Mouse (Mus musculus): ENCODE data around the gene Tmem181a. TPM values are rescaled to one million over a fixed set of nuclear protein-coding genes. Genes with fewer than 3 reads are reported as not detected.
"Not testable (repeated sequence)": the region's sequence is repeated elsewhere in the genome, so short reads cannot be mapped to it uniquely, and the experiment has no call there.

The Tmem181a gene
- polyA plus RNA-seq, 1 experiment from 2014 or later: 2.9 TPM

GRCm38 (mm10) chr17:6317339-6317985 lies 60.8 kb downstream of the Tmem181a start, which contains the start of gene Dynlt1a:
Gene Dynlt1a, minus strand, starts transcription at chr17:6317500.
- 7% methylated on average over 21 of the region's 23 CpGs for WGBS (ENCODE audit: insufficient replicate concordance)

GRCm38 (mm10) chr17:6321081-6321777 lies 64.6 kb downstream of the Tmem181a start:
- not testable (repeated sequence) for H3K4me3 ChIP-seq (ENCODE audit: low read depth, low read length); H3K9ac ChIP-seq (replicated peaks); ATAC-seq; H3K4me1 ChIP-seq (ENCODE audit: insufficient read depth); H3K9me3 ChIP-seq (ENCODE audit: low read length); H3K27me3 ChIP-seq (ENCODE audit: insufficient read depth, low read length); H3K4me2 ChIP-seq (ENCODE audit: low read depth, low read length); DNase-seq; H3K27ac ChIP-seq (ENCODE audit: low read depth); H3K36me3 ChIP-seq (replicated peaks; ENCODE audit: insufficient read depth, low read length)
- 4% methylated on average over 5 of the region's 60 CpGs for WGBS (ENCODE audit: insufficient replicate concordance)

More at GRCm38 (mm10) chr17:6317339-6317985, 60.8 kb downstream of the Tmem181a start, which contains the start of gene Dynlt1a:
- ATAC-seq (peak; percentile 94), DNase-seq (peak; percentile 97)
- not testable (repeated sequence) for H3K36me3 ChIP-seq (replicated peaks; ENCODE audit: insufficient read depth, low read length); H3K27ac ChIP-seq (ENCODE audit: low read depth); H3K27me3 ChIP-seq (ENCODE audit: insufficient read depth, low read length); H3K4me1 ChIP-seq (ENCODE audit: insufficient read depth); H3K9me3 ChIP-seq (ENCODE audit: low read length)
- Histone ChIP-seq H3K9ac (replicated peaks) (peak within 1 kb of the TSS; percentile 59), H3K4me2 (ENCODE audit: low read depth, low read length) (peak within 1 kb of the TSS; percentile 66), H3K4me3 (ENCODE audit: low read depth, low read length) (peak within 1 kb of the TSS; percentile 47)

- H3K9ac ChIP-seq (replicated peaks); H3K27ac ChIP-seq (ENCODE audit: low read depth); ATAC-seq; H3K27me3 ChIP-seq (ENCODE audit: insufficient read depth, low read length); H3K4me3 ChIP-seq (ENCODE audit: low read depth, low read length); DNase-seq; H3K4me1 ChIP-seq (ENCODE audit: insufficient read depth); H3K9me3 ChIP-seq (ENCODE audit: low read length); H3K4me2 ChIP-seq (ENCODE audit: low read depth, low read length); H3K36me3 ChIP-seq (replicated peaks; ENCODE audit: insufficient read depth, low read length): not testable (repeated sequence)
- WGBS (ENCODE audit: insufficient replicate concordance): no CpG with 5 or more reads among the region's 10 CpGs
Observed at GRCm38 (mm10) chr17:6321778-6322101, 65.1 kb downstream of the Tmem181a start.

GRCm38 (mm10) chr17:6325021-6325420 lies 68.4 kb downstream of the Tmem181a start:
- H3K9ac ChIP-seq (replicated peaks); H3K27me3 ChIP-seq (ENCODE audit: insufficient read depth, low read length); H3K36me3 ChIP-seq (replicated peaks; ENCODE audit: insufficient read depth, low read length); ATAC-seq; H3K4me1 ChIP-seq (ENCODE audit: insufficient read depth); H3K27ac ChIP-seq (ENCODE audit: low read depth); H3K4me3 ChIP-seq (ENCODE audit: low read depth, low read length); DNase-seq; H3K4me2 ChIP-seq (ENCODE audit: low read depth, low read length); H3K9me3 ChIP-seq (ENCODE audit: low read length): not testable (repeated sequence)
- 70% methylated on average over 10 of the region's 10 CpGs for WGBS (ENCODE audit: insufficient replicate concordance)

- H3K36me3 ChIP-seq (replicated peaks; ENCODE audit: insufficient read depth, low read length); H3K4me3 ChIP-seq (ENCODE audit: low read depth, low read length); H3K27me3 ChIP-seq (ENCODE audit: insufficient read depth, low read length); DNase-seq; H3K4me1 ChIP-seq (ENCODE audit: insufficient read depth); H3K27ac ChIP-seq (ENCODE audit: low read depth); H3K9ac ChIP-seq (replicated peaks); ATAC-seq; H3K9me3 ChIP-seq (ENCODE audit: low read length); H3K4me2 ChIP-seq (ENCODE audit: low read depth, low read length): not testable (repeated sequence)
- 66% methylated on average over 6 of the region's 6 CpGs for WGBS (ENCODE audit: insufficient replicate concordance)
Observed at GRCm38 (mm10) chr17:6325543-6325942, 68.9 kb downstream of the Tmem181a start.

- H3K9ac ChIP-seq (replicated peaks); H3K27me3 ChIP-seq (ENCODE audit: insufficient read depth, low read length); H3K36me3 ChIP-seq (replicated peaks; ENCODE audit: insufficient read depth, low read length); H3K4me1 ChIP-seq (ENCODE audit: insufficient read depth); H3K9me3 ChIP-seq (ENCODE audit: low read length); DNase-seq; ATAC-seq; H3K4me3 ChIP-seq (ENCODE audit: low read depth, low read length); H3K4me2 ChIP-seq (ENCODE audit: low read depth, low read length); H3K27ac ChIP-seq (ENCODE audit: low read depth): not testable (repeated sequence)
- WGBS (ENCODE audit: insufficient replicate concordance): 82% methylated on average over 7 of the region's 7 CpGs
Observed at GRCm38 (mm10) chr17:6327554-6327953, 70.9 kb downstream of the Tmem181a start.

- not testable (repeated sequence) for H3K9me3 ChIP-seq (ENCODE audit: low read length); H3K27ac ChIP-seq (ENCODE audit: low read depth); H3K4me1 ChIP-seq (ENCODE audit: insufficient read depth); H3K4me2 ChIP-seq (ENCODE audit: low read depth, low read length); H3K4me3 ChIP-seq (ENCODE audit: low read depth, low read length); H3K9ac ChIP-seq (replicated peaks); H3K27me3 ChIP-seq (ENCODE audit: insufficient read depth, low read length); DNase-seq; ATAC-seq; H3K36me3 ChIP-seq (replicated peaks; ENCODE audit: insufficient read depth, low read length)
- WGBS (ENCODE audit: insufficient replicate concordance): 78% methylated on average over 3 of the region's 4 CpGs
Observed at GRCm38 (mm10) chr17:6328997-6329396, 72.3 kb downstream of the Tmem181a start.

- not testable (repeated sequence) for DNase-seq; H3K27me3 ChIP-seq (ENCODE audit: insufficient read depth, low read length); H3K4me1 ChIP-seq (ENCODE audit: insufficient read depth); H3K4me3 ChIP-seq (ENCODE audit: low read depth, low read length); H3K27ac ChIP-seq (ENCODE audit: low read depth); H3K4me2 ChIP-seq (ENCODE audit: low read depth, low read length); ATAC-seq; H3K9ac ChIP-seq (replicated peaks); H3K9me3 ChIP-seq (ENCODE audit: low read length); H3K36me3 ChIP-seq (replicated peaks; ENCODE audit: insufficient read depth, low read length)
- no CpG with 5 or more reads among the region's 12 CpGs for WGBS (ENCODE audit: insufficient replicate concordance)
Observed at GRCm38 (mm10) chr17:6342606-6343294, 86.1 kb downstream of the Tmem181a start.

- DNase-seq: peak; percentile 5
- not testable (repeated sequence) for H3K9ac ChIP-seq (replicated peaks); ATAC-seq; H3K27me3 ChIP-seq (ENCODE audit: insufficient read depth, low read length); H3K9me3 ChIP-seq (ENCODE audit: low read length); H3K27ac ChIP-seq (ENCODE audit: low read depth); H3K4me3 ChIP-seq (ENCODE audit: low read depth, low read length); H3K4me1 ChIP-seq (ENCODE audit: insufficient read depth); H3K36me3 ChIP-seq (replicated peaks; ENCODE audit: insufficient read depth, low read length); H3K4me2 ChIP-seq (ENCODE audit: low read depth, low read length)
- 80% methylated on average over 10 of the region's 10 CpGs for WGBS (ENCODE audit: insufficient replicate concordance)
Observed at GRCm38 (mm10) chr17:6355256-6355655, 98.6 kb downstream of the Tmem181a start.
